Mouse (Mus musculus): ENCODE data around the gene Zbed4.
A peak's percentile ranks its signal among the peaks of the same experiment; 100 is the strongest.
"Not testable (repeated sequence)": the region's sequence is repeated elsewhere in the genome, so short reads cannot be mapped to it uniquely, and the experiment has no call there.

The Zbed4 gene

DNA sequence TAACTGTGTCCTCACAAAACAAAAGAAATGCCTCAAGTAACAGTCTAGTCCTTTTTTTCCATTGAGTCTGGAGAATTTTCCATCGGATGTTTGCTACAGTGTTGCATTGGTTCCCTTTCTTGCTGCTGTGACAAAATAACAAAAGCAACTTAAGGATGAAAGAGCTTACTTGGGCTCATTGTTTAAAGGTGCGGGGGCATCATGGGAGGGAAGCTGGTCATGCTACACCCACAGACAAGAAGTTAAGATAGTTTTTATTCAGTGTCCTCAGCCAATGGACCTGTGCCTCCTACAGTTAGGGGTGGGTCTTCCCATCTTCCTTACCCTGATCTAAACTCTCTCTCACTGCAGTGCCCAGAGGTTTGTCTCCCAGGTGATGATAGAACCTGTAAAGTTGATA, 13.0 kb upstream of the Zbed4 start:
- DNase-seq (ENCODE audit: low spot score in 2 of 2), result no peak

DNA sequence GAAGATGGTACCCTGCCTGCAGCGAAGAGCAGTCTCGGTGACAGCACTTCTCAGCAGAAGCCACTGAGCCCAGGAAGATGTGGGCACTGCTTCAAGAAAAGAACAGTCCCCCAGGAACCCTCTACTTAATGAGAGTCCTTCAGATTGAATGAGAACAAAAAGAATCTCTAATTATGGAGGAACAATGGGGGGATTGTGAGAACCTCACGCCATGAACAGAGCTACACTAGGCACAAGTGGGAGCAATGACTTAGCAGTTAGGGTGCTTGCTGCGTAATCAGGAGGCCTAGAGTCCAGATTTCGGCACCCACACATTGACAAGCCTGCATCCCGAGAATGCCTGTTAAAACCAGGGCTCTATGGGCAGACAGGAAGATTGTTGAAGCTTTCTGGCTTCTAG, 10.1 kb upstream of the Zbed4 start:
- DNase-seq (ENCODE audit: low spot score in 2 of 2), result no peak

DNA sequence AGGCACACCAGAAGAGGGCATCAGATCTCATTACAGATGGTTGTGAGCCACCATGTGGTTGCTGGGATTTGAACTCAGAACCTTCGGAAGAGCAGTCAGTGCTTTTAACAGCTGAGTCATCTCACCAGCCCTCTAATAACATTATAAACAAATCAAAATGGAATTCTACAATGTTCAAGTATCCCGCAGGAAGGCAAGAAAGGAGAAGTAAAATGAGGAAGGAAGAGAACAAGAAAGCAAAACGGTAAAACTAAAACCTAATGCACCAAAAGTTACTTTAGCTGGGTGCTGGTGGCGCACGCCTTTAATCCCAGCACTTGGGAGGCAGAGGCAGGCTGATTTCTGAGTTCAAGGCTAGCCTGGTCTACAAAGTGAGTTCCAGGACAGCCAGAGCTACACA, 8.1 kb upstream of the Zbed4 start:
- not testable (repeated sequence) for DNase-seq (ENCODE audit: low spot score in 2 of 2)

DNA sequence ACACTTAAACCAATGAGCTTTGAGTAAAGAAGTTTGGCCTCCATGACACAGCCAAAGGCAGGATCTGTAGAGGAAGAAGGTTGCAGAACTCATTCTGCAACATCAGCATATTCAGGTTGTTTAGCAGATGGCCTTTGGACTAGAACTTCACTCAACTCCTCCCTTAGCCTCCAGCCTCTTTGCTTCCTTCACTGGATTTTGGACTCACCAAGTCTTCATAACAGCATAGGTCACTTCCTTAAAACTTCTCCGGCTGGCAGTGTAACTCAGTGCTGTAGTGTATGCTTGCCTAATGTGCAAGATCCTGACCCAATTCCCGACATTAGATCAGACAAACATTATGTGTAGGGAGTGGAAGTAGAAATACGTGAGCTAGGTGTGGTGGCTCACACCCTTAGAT, 6.1 kb upstream of the Zbed4 start:
- no peak for DNase-seq (ENCODE audit: low spot score in 2 of 2)

DNA sequence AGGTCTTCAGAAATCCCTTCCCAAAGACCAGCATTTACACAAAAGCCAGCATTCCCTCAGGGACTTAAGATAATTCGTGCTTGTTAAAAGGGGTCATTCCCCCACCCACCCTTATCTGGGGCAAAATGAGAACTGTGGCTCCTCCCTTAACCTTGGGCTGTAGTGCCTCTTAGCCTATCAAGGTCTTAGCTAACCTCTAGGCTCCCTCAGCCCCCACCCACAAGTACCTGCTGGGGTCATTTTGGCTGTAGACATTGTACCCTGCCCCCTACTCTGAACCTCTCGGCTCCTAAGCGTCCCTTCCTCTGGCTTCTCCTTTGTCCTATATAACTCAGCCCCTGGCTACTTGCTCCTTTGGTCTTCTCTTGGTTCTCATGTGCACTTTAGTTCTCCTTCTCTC, 5.5 kb upstream of the Zbed4 start:
- DNase-seq (ENCODE audit: low spot score in 2 of 2), result no peak

DNA sequence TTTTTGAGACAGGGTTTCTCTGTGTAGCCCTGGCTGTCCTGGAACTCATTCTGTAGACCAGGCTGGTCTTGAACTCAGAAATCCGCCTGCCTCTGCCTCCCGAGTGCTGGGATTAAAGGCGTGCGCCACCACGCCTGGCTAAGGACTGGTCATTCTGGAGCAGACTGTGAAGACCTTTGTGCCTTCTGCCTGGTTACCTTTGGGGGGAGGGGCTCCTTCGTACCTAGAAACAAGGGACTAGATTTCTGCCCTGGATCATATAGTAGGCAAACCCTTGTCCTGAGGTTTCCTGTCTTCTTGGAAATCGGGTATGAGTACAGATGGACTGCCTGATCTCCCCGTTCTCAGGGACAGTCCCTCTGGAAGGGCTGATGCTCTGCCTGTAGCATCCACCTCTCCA, 1.8 kb upstream of the Zbed4 start:
- not testable (repeated sequence) for DNase-seq (ENCODE audit: low spot score in 2 of 2)

DNA sequence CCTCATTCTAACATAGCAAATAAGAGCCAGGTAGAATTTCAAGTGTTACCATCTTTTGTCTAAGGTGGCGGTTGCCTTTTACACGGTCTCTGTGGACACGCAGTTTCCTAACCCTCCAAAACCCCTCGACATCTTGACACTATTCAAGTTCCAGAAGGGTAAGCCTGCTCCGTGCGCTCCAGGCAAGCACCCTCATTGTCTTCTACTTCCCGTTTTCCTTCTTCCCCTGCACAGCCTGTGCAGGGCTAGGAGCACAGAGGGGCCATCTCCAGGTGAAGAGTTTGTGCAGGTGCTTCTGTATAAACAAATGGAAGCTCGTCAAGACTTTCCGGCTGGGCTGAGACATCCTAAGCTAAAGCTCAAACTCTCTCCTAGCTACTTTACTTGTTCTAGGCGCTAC, 1.4 kb upstream of the Zbed4 start:
- DNase-seq (ENCODE audit: low spot score in 2 of 2), result no peak

DNA sequence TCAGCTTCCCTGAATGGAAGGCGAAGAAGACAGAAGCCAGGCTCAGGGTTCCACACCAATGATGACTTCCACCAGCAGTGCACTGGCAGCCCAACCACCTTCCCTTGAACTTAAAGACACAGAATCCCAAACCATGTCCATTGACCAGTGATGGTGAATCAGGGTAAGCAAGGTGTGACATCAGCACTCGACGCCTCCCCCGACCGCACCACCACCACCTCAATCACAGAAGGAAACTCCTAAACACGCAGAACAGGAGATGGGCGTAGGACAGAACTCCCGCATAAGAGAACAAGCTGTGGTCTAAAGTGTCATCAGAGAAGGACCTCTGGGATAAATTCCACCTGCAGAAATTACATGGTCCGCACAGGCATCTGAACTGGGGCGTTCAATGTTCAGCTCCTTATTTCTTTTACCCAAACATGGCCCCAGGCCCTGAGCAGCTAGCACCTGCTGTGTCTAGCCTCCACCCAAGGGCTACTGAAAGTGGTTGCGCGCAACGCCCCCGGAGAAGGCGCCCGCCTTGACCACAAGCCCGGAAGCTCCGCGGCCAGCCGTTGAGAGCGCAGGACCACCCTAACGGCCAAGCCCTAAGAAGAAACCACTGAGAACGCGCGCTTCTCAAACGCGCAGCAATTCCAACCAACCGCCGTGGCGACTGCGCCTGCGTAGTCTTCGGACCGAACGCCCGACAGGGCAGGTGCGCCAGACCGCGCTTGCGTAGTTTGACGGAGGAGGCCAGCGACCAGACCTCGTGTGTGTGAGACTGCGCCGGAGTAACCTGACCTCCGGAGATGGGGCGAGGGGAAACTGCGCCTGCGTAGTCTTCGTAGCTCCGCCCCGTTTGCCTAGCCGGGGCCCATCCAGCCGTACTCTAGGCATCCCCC, 540 bp upstream of the Zbed4 start:
- peak; percentile 98 to 99 for DNase-seq (ENCODE audit: low spot score in 2 of 2)

DNA sequence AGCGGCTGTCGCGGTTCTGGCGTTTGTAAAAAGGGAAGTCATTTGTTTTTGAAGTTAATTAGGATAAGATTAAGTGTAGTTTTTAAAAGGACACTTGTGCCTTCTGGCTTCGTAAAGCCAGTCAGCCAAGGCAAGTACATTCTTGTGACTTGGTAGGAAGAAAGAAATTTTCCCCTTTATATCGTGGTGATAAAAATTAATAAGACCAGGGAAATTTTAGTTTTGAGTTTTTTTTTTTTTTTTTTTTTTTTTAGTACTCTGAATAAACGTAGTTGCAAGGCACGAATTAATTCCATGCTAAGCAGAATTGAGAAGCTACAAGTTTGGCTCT, 908 bp downstream of the Zbed4 start:
- no peak for DNase-seq (ENCODE audit: low spot score in 2 of 2)

DNA sequence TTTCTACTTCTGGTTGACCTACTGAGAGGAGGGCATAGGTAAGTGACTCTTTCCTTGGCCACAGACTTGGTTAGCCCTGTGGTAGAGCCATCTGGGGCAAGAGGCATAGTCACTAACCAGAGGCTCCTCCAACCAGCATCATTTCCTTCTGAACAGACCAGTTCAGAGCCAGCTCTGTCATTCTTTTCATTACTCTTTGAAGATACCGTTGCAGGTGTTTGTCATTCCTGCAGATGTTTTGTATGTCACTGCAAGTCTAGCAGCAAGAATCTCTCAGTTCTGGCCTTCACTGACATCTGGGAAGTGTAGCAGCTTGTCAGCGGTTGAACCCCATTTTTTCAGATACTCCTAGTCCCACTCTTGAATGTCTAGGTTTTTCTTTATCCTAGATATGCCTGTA, 3.4 kb downstream of the Zbed4 start:
- no peak for DNase-seq (ENCODE audit: low spot score in 2 of 2)

DNA sequence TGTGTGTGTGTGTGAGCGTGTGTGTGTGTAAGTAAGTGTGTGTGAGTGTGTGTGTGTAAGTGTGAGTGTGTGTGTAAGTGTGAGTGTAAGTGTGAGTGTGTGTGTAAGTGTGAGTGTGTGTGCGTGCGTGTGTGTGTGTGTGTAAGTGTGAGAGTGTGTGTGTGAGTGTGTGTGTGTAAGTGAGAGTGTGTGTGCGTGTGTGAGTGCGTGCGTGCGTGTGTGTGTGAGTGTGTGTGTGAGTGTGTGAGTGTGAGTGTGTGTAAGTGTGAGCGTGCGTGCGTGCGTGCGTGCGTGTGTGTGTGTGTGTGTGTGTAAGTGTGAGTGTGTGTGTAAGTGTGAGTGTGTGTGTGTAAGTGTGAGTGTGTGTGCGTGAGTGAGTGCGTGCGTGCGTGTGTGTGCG, 4.3 kb downstream of the Zbed4 start:
- no peak for DNase-seq (ENCODE audit: low spot score in 2 of 2)

DNA sequence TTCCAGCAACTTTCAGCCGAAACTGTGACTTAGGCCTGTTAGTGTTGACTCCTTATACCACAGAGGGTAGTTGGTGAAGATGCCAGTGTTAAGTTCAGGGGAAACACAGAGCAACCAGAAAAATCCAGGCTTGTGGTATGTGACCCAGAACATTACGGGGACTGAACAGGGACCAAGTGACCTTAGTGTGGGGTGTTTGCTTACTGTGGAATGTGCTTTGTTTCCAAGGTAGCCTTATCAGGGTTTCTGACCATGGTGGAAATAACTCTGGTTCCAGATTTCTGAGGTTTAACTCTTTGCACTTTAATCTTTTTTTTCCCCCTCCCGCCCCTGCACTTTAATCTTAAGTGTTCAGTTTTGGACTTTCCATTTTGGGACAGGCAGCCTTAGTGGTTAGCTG, 6.6 kb downstream of the Zbed4 start:
- DNase-seq (ENCODE audit: low spot score in 2 of 2), result no peak

DNA sequence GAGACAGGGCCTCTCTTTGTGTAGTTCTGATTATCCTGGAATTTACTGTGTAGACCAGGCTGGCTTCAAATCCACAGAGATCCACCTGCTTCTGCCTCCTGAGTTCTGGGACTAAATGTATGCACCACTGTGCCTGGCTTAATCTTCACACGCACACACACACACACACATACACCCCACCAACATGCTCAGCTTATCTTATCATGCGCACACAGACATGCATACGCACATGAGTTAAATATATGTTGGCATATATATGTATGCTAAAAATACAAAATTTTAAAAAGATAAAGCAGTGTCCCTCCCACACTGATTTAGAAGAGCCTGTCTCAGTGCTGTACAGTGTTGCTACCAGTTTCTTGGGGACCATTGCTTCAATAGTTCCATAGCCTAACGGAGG, 10.1 kb downstream of the Zbed4 start:
- DNase-seq (ENCODE audit: low spot score in 2 of 2), result no peak

DNA sequence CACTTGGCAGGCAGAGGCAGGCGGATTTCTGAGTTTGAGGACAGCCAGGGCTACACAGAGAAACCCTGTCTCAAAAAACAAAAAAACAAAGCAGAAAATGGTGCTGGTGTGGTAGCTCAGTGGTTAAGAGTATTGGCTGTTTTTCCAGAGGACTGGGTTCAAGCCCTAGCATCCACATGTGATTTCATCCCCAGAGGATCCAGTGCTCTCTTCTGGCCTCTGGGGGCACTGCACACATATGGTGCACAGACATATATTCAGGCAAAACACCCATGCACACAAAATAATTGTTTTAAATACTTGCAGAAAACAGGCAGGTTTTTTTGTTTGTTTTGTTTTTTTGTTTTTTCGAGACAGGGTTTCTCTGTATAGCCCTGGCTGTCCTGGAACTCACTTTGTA, 14.7 kb downstream of the Zbed4 start:
- not testable (repeated sequence) for DNase-seq (ENCODE audit: low spot score in 2 of 2)

DNA sequence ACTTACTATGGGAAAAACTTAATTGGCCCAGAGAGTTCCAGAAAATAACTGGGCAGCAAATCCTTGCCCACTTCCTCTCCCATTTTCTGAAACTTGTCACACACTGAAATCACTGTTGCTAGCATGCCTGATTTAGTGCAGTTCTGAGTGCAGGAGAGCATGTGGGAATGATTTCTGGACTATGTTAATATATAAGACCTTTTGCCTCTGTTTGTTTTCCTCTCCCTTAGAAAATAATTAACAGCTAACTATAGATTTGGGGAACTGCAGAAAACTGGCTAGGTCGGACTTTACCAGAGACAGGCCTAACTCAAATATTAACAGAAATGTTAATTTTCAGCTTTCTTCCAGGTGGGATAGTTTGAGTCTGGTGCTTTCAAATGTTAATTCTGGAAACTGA, 17.1 kb downstream of the Zbed4 start:
- no peak for DNase-seq (ENCODE audit: low spot score in 2 of 2)

DNA sequence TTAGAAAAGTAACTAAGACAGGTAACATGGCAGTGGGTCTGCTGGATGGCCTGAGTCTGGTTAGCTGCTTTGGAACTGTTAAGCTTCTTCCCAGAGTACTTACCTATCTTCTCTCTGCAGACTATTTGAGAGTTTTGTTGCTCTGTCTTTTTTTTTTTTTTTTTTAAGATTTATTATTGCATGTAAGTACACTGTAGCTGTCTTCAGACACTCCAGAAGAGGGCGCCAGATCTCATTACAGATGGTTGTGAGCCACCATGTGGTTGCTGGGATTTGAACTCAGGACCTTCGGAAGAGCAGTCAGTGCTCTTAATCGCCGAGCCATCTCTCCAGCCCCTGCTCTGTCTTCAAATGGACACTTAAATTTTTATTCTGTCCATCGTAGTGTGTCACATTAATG, 23.2 kb downstream of the Zbed4 start:
- not testable (repeated sequence) for DNase-seq (ENCODE audit: low spot score in 2 of 2)

DNA sequence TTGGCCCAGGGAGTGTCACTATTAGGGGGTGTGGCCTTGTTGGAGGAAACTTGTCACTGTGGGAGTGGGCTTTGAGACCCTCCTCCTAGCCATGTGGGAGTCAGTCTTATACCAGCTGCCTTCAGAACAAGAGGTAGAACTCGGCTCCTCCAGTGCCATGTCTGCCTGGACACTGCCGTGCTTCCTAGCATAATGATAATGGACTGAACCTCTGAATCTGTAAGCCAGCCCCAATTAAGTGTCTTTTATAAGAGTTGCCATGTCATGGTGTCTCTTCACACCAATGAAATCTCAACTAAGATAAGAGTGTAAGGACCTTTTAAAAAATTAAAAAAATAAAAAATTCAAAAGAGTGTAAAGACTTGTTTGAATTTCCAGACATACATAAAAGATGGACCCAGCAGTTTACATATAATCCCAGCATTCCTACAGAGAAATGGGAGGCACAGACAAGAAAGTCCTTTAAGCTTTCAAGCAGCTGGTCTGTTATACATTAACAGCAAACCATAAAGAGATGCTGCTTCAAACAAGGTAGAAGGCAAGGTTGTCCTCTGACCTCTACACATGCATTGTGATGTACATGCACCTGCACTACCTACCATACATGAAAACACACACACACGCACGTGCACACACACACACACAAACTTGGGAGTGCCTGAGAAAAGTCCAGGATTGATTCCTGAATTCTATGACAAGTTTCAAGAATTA, 40.8 kb downstream of the Zbed4 start:
- DNase-seq (ENCODE audit: low spot score in 2 of 2), result no peak

DNA sequence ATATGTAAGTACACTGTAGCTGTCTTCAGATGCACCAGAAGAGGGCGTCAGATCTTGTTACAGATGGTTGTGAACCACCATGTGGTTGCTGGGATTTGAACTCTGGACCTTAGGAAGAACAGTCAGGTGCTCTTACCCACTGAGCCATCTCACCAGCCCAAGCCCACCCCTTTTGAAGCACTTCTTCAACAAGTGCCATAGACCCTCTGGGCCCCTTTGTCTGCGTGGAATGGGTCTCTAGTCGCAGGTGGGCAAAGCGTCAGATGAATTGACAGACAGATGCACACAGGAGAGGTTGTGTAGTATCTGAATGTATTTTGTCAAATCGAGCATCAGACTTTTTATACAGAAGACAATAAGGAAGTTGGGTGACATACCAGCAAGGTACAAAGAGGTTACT, 43.3 kb downstream of the Zbed4 start:
- not testable (repeated sequence) for DNase-seq (ENCODE audit: low spot score in 2 of 2)

DNA sequence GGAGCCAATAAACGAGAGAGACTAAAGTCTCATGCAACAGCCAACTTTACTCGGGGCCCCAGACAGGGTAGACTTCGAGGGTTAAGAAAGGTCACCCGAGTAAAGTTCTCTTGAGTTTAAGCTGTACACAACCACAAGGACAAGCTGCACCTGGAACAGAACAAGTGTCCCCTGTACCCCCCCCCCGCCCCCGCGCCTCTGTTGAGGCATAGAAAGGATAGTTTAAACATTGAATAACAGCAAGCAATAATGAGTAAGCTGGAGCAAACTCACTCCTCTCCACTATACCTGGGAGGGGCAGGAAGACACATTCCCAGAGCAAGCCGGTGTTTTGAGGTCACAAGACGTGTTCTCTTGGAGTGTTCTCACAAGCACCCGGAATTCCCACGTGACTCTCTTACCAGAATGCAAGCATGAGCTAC, 48.5 kb downstream of the Zbed4 start:
- no peak for DNase-seq (ENCODE audit: low spot score in 2 of 2)

DNA sequence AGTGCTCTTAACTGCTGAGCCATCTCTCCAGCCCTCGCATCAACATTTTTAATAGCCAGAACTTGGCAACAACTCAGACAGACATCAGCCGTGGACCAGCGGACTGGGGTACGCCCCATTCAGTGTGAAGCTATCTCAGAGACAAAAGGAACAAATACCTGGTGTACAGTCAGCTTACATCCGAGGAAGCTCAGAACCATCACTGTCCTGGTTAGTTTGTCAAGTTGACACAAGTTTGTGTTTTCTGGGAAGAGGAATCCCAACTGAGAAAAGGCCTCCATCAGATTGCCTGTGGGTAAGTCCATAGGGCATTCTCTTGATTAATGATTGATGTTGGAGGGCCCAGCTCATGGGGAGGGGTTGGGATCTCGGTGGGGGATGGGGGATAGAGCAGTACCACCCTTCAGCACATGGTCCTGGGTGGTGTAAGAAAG, 49.5 kb downstream of the Zbed4 start:
- DNase-seq (ENCODE audit: low spot score in 2 of 2), result no peak

DNA sequence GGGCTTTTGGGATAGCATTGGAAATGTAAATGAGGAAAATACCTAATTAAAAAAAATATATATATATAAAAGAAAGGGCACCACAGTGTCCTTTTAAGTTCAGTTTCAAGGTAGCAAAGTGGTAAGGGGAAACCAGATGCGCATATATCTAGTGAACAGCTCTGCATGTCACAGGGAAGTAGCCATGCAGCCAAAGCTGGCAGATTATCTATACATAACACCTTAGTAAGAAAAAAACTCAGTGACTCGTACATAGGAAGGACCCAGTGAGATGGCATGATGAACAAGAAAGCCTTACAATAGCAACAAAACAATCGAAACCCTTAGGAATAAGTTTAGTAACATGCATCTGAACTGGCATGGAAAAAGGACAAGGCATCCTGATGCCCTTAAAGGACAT, 50.4 kb downstream of the Zbed4 start:
- no peak for DNase-seq (ENCODE audit: low spot score in 2 of 2)

DNA sequence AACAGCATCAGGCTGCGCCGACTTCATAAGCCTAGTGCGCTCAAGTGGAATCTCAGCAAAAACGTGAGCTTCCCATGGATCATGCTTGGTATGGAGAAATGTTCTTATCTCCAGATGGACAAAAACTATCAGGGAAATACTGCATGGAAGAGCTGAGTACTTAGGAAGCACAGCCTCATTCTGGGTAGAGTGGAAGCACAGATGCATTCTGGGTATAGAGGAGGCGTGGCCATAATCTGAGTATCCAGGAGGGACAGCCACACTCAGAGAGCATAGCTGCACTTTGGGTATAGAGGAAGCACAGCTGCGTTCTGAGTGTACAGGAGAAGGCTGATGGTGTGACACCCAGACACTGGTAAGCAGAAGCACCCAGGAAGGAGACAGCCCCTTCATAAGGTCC, 50.9 kb downstream of the Zbed4 start:
- no peak for DNase-seq (ENCODE audit: low spot score in 2 of 2)

DNA sequence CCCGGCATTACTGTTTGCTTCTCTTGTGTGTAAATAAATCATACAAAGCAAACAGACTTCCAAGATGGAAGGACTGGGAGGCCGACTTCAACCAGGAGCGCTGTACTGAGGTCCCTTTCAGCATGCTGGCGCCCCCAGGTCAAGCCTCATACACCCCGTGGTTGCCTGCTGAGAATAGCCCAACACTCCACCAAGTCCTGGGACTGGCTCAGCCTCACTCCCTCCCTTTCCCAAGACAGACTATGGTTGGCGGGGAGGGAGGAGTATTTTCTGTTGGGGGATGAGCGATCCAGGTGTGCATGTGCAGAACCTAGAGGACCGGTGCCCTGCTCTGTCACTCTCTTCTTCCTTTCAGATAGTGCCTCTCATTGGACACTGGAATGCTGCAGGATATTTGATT, 56.7 kb downstream of the Zbed4 start:
- DNase-seq (ENCODE audit: low spot score in 2 of 2), result no peak

Measured in frontal cortex, postnatal 10 days (tissue).